Mouse (Mus musculus): ENCODE measurements around the gene Ndufa6. TPM values are rescaled to one million over a fixed set of nuclear protein-coding genes. Genes with fewer than 3 reads are reported as not detected.
A peak's percentile ranks its signal among the peaks of the same experiment; 100 is the strongest.
"Not testable (repeated sequence)": the region's sequence is repeated elsewhere in the genome, so short reads cannot be mapped to it uniquely, and the experiment has no call there.

Gene Ndufa6
- 120 and 208 TPM in 2 replicates for polyA plus RNA-seq (2011; ENCODE audit: insufficient read depth, insufficient read length, low replicate concordance, missing spikeins)

DNA sequence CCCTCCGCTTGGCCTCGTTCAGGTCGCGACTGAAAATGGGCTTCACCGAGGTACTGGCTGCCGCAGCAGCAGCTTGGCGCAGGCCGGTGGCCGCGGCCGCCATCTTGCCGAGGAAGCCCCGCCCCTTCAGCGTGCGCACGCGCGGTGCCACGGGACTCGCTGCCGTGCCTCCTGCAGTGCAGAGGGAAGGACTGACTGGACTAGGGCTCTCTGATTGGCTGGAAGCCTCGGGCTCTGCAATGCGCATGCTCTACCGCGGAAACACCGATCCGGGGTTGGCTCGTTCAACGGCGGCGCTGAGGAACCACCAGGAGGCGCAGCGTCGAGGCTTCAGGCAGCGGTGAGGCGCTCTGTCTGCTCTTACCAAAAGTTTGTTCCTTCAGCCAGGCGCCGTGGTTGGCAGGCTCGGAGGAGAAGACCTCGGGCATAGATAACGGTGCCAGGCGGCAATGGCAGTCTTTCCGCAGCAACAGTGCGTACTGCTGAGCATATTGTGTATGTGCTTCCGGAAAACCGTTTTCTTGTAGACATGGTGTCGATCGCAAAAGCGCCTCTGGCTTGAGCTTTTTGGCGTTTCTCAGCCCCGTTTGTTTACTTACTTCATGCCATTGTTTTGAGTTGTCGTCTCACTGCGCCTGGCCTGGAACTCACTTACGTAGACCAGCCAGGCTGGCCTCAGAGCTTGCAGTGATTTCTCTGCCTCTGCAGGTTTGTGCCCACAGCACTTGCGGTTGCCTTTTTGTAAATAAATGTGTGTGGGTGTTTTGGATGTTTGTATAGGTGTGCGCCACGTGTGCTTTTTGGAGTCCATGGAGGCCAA lies at the start of gene Ndufa6:
TSS of gene Ndufa6 (minus strand) at position 197 of the 820 bp plus-strand sequence.
- Histone ChIP-seq H3K4me3 (replicated peaks; ENCODE audit: control insufficient read depth, low read depth, low read length) (peak within 1 kb of the TSS; percentile 90), H3K27ac (ENCODE audit: control insufficient read depth, insufficient read depth, low read depth, low read length, poor library complexity) (peak within 1 kb of the TSS; percentile 89), H3K4me1 (ENCODE audit: control insufficient read depth, insufficient read depth, low read length) (peaks cover 3% of the 10 kb centered on the region; the same call in 1 of the 2 replicates)
- WGBS, result 1% methylated on average over 57 of the region's 57 CpGs
- peak; percentile 97 for TF ChIP-seq POLR2A (IDR thresholded peaks at IDR 0.05; ENCODE audit: borderline replicate concordance, control insufficient read depth, low read depth, low read length)
- peak; percentile 96 for TF ChIP-seq CTCF (IDR thresholded peaks at IDR 0.05; ENCODE audit: control insufficient read depth, insufficient read depth, low read length)

DNA sequence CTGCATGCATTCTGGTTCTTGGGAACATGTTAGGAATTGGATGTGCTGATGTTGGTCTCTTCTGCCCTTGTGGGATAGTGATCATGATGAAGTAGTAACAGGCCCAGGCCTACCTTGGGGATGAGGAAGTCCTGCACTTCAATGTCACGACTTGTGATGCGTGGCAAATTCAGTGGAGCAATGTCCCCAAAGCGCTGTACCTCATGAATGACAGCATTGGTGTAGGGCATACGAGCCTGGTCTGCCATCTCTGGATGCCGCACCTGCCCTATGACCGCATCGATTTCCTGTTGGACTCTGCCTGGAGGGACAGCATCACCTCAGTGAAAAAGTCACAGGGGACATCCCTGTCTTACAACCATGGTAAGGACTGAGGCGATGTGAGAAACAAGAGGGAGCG lies 49.5 kb upstream of the Ndufa6 start:
- 84% methylated on average over 9 of the region's 9 CpGs for WGBS
- no peak overlapping the region for H3K4me3 ChIP-seq (replicated peaks; ENCODE audit: control insufficient read depth, low read depth, low read length)

GRCm38 (mm10) chr15:82402741-82403140 lies 48.6 kb upstream of the Ndufa6 start:
- no peak overlapping the region for H3K4me3 ChIP-seq (replicated peaks; ENCODE audit: control insufficient read depth, low read depth, low read length)
- WGBS, result 76% methylated on average over 6 of the region's 6 CpGs
- TF ChIP-seq POLR2A (IDR thresholded peaks at IDR 0.05; ENCODE audit: borderline replicate concordance, control insufficient read depth, low read depth, low read length) (no peak), CTCF (IDR thresholded peaks at IDR 0.05; ENCODE audit: control insufficient read depth, insufficient read depth, low read length) (no peak)
- H3K27ac ChIP-seq (ENCODE audit: control insufficient read depth, insufficient read depth, low read depth, low read length, poor library complexity), result no peak overlapping the region
- H3K4me1 ChIP-seq (ENCODE audit: control insufficient read depth, insufficient read depth, low read length), result no peaks in the 10 kb centered on the region; the same call in 1 of the 2 replicates

More for the DNA sequence above, 49.5 kb upstream of the Ndufa6 start:
- TF ChIP-seq POLR2A (IDR thresholded peaks at IDR 0.05; ENCODE audit: borderline replicate concordance, control insufficient read depth, low read depth, low read length) (no peak), CTCF (IDR thresholded peaks at IDR 0.05; ENCODE audit: control insufficient read depth, insufficient read depth, low read length) (no peak)
- Histone ChIP-seq H3K27ac (ENCODE audit: control insufficient read depth, insufficient read depth, low read depth, low read length, poor library complexity) (no peak overlapping the region), H3K4me1 (ENCODE audit: control insufficient read depth, insufficient read depth, low read length) (no peaks in the 10 kb centered on the region; the same call in 1 of the 2 replicates)

- Histone ChIP-seq H3K4me3 (replicated peaks; ENCODE audit: control insufficient read depth, low read depth, low read length) (no peak overlapping the region), H3K4me1 (ENCODE audit: control insufficient read depth, insufficient read depth, low read length) (no peaks in the 10 kb centered on the region; the same call in 1 of the 2 replicates), H3K27ac (ENCODE audit: control insufficient read depth, insufficient read depth, low read depth, low read length, poor library complexity) (no peak overlapping the region)
- TF ChIP-seq CTCF (IDR thresholded peaks at IDR 0.05; ENCODE audit: control insufficient read depth, insufficient read depth, low read length) (no peak), POLR2A (IDR thresholded peaks at IDR 0.05; ENCODE audit: borderline replicate concordance, control insufficient read depth, low read depth, low read length) (no peak)
These were observed 48.0 kb upstream of the Ndufa6 start for GRCm38 (mm10) chr15:82402106-82402505.

- Histone ChIP-seq H3K4me1 (ENCODE audit: control insufficient read depth, insufficient read depth, low read length) (no peaks in the 10 kb centered on the region; the same call in 1 of the 2 replicates), H3K27ac (ENCODE audit: control insufficient read depth, insufficient read depth, low read depth, low read length, poor library complexity) (no peak overlapping the region), H3K4me3 (replicated peaks; ENCODE audit: control insufficient read depth, low read depth, low read length) (no peak overlapping the region)
- TF ChIP-seq CTCF (IDR thresholded peaks at IDR 0.05; ENCODE audit: control insufficient read depth, insufficient read depth, low read length) (no peak), POLR2A (IDR thresholded peaks at IDR 0.05; ENCODE audit: borderline replicate concordance, control insufficient read depth, low read depth, low read length) (no peak)
- WGBS, result 65% methylated on average over 2 of the region's 2 CpGs
These were observed 47.4 kb upstream of the Ndufa6 start for GRCm38 (mm10) chr15:82401516-82401915.

DNA sequence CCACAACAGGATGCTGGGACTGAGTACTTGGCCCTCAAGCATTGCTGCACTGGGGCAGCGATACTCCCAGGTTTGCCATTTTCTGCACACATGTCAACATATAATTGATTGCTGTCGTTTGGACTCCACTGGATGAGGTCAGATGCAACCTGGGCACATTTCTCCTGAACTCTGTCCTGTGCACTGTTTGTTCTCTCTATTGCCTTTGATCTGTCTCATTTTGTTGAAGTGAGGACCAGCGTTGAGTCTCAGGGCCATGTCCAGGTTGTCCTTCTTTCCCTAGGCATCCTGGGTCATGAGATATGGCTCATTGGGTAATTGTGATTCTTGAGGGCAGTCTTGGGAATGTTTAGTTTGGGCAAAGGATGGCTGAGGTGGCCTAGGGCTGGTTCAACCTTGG lies 41.8 kb upstream of the Ndufa6 start:
- WGBS, result 84% methylated on average over 3 of the region's 3 CpGs
- H3K4me3 ChIP-seq (replicated peaks; ENCODE audit: control insufficient read depth, low read depth, low read length); H3K27ac ChIP-seq (ENCODE audit: control insufficient read depth, insufficient read depth, low read depth, low read length, poor library complexity); H3K4me1 ChIP-seq (ENCODE audit: control insufficient read depth, insufficient read depth, low read length): not testable (repeated sequence)

DNA sequence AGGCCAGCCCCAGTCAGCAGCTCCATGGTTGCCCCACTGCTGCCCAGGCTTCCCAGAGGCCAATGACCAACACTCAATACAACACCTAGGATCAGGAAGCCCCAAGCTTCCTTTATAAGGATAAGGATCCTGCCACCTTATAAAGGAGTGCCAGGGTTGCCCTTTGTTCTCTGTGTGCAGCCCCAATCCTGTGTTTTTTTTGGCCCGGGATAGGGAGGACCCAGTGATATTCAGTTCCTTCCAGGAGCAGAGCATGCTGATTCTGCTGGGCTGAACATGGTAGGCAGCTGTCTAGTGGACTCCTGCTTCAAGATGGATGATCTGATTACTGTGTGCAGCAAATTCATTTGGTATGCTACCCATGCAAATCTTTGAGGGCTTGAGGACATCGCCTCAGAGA lies 39.8 kb upstream of the Ndufa6 start, which contains the start of gene Cyp2d11:
TSS of gene Cyp2d11 (minus strand) at position 101 of the 400 bp plus-strand sequence.
- H3K4me1 ChIP-seq (ENCODE audit: control insufficient read depth, insufficient read depth, low read length); H3K4me3 ChIP-seq (replicated peaks; ENCODE audit: control insufficient read depth, low read depth, low read length); H3K27ac ChIP-seq (ENCODE audit: control insufficient read depth, insufficient read depth, low read depth, low read length, poor library complexity): not testable (repeated sequence)
- 82% methylated on average over 2 of the region's 2 CpGs for WGBS

DNA sequence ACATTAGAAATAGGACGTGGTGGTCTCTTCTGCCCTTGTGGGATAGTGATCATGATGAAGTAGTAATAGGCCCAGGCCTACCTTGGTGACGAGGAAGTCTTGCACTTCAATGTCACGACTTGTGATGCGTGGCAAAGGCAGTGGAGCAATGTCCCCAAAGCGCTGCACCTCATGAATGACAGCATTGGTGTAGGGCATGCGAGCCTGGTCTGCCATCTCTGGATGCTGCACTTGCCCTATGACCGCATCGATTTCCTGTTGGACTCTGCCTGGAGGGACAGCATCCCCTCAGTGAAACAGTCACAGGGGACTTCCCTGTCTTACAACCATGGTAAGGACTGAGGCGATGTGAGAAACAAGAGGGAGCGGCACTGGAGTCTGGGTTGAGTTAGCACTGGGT lies 35.8 kb upstream of the Ndufa6 start:
- not testable (repeated sequence) for H3K4me3 ChIP-seq (replicated peaks; ENCODE audit: control insufficient read depth, low read depth, low read length); H3K27ac ChIP-seq (ENCODE audit: control insufficient read depth, insufficient read depth, low read depth, low read length, poor library complexity); H3K4me1 ChIP-seq (ENCODE audit: control insufficient read depth, insufficient read depth, low read length)
- WGBS, result 81% methylated on average over 10 of the region's 10 CpGs

GRCm38 (mm10) chr15:82385729-82386128 lies 31.6 kb upstream of the Ndufa6 start:
- H3K4me1 ChIP-seq (ENCODE audit: control insufficient read depth, insufficient read depth, low read length), result no peaks in the 10 kb centered on the region; the same call in 1 of the 2 replicates

More at GRCm38 (mm10) chr15:82385729-82386128, 31.6 kb upstream of the Ndufa6 start:
- WGBS, result 76% methylated on average over 2 of the region's 2 CpGs
- Histone ChIP-seq H3K4me3 (replicated peaks; ENCODE audit: control insufficient read depth, low read depth, low read length) (no peak overlapping the region), H3K27ac (ENCODE audit: control insufficient read depth, insufficient read depth, low read depth, low read length, poor library complexity) (no peak overlapping the region)
- TF ChIP-seq POLR2A (IDR thresholded peaks at IDR 0.05; ENCODE audit: borderline replicate concordance, control insufficient read depth, low read depth, low read length), result no peak
- no peak for TF ChIP-seq CTCF (IDR thresholded peaks at IDR 0.05; ENCODE audit: control insufficient read depth, insufficient read depth, low read length)

All from bone marrow, adult 2 months (tissue).